Mouse (Mus musculus) embryonic facial prominence, embryonic 11.5 days (tissue): ENCODE results near the gene Nxph3. TPM values are rescaled to one million over a fixed set of nuclear protein-coding genes. Genes with fewer than 3 reads are reported as not detected.
A peak's percentile ranks its signal among the peaks of the same experiment; 100 is the strongest.

Source experiments
- ATAC-seq: fragments of 200-750 bp; cut with Nextera tagmentation; replicated peaks from 2 replicates; pipeline ENCODE4 v1.8.0; 2017; ENCODE audit warnings: low read depth; ENCODE audit not compliant: insufficient number of reproducible peaks, low FRiP score, low TSS enrichment
- DNase-seq: peaks from one replicate; pipeline ENCODE4 v3.0.0-alpha.2; 2015; ENCODE audit warnings: low spot score
- H3K27ac ChIP-seq: fragments of 300-500 bp; sonication (generic); replicated peaks from 2 replicates; pipeline ENCODE4 v1.5.1; 2014; ENCODE audit warnings: mild to moderate bottlenecking, low read depth, low read length, control low read depth
- H3K27me3 ChIP-seq: fragments of 300-500 bp; sonication (generic); 2 replicates; pipeline ENCODE4 v1.6.1; 2014; ENCODE audit warnings: mild to moderate bottlenecking, low read length, moderate library complexity, mixed read lengths; ENCODE audit not compliant: control insufficient read depth, insufficient read depth
- H3K36me3 ChIP-seq: fragments of 300-500 bp; sonication (generic); replicated peaks from 2 replicates; pipeline ENCODE4 v1.6.1; 2014; ENCODE audit warnings: low read depth, mild to moderate bottlenecking, low read length, moderate library complexity, mixed read lengths; ENCODE audit not compliant: control insufficient read depth, insufficient read depth
- H3K4me1 ChIP-seq: fragments of 300-500 bp; sonication (generic); 2 replicates; pipeline ENCODE4 v1.6.1; 2014; ENCODE audit warnings: low read length, mixed read lengths; ENCODE audit not compliant: control insufficient read depth, insufficient read depth
- H3K4me2 ChIP-seq: fragments of 300-500 bp; sonication (generic); 2 replicates; pipeline ENCODE4 v1.6.1; 2014; ENCODE audit warnings: low read depth, mild to moderate bottlenecking, control low read depth, low read length, moderate library complexity
- H3K4me3 ChIP-seq: fragments of 300-500 bp; sonication (generic); 2 replicates; pipeline ENCODE4 v1.5.1; 2014; ENCODE audit warnings: low read depth, low read length, control low read depth
- H3K9ac ChIP-seq: fragments of 300-500 bp; sonication (generic); replicated peaks from 2 replicates; pipeline ENCODE4 v1.6.1; 2014; ENCODE audit warnings: mild to moderate bottlenecking, control low read depth, low read length
- H3K9me3 ChIP-seq: fragments of 300-500 bp; sonication (generic); replicated peaks from 2 replicates; pipeline ENCODE4 v1.6.1; 2016; ENCODE audit warnings: mild to moderate bottlenecking, low read length, inconsistent platforms, mixed read lengths; ENCODE audit not compliant: control insufficient read depth
- WGBS: fragments of 180-500 bp; shearing (Covaris S2); extraction: QIAGEN DNeasy Blood & Tissue Kit; methylation state at CpG from one replicate; pipeline ENCODE4 v1.1.7; 2014; 5-methylcytosine and 5-hydroxymethylcytosine counted together
- polyA plus RNA-seq: library from polyadenylated mRNA; unstranded; fragments of >200 nt; fragmentation: Nextera tagmentation; extraction: Ambion mirVana; gene quantifications from 2 replicates; pipeline ENCODE4 v1.2.1, GENCODE M21; 2014

The Nxph3 gene
- 0.61 and 0.98 TPM in 2 replicates for polyA plus RNA-seq

DNA sequence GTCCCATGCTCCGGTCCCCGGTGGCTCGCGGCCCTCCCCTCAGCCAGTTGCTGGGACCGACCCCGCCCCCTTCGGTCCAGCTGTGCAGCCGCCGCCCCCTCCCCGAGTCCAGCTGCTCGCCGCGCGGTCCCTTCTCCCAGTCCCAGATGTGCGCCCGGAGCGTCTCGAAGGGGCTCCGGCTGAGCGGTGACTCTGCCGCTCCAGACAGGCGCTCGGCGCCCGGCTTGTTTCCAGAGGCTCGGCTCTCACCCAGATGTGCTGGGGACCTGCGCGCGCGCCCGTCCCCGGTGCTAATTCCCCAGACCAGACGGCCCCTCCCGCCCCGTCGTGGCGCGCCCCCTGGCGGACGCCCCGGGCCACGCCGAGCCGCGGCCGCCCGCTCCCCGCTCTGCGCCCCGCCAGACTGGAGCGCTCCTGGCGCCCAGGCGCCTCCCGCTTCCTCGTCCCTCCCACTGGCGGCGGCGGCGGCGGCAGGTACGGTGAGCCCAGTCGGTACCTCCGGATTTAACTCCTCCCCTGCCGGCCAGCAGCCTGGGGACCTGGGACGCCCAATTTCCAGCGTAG is at the start of gene Nxph3:
Nxph3 (minus strand) TSS at position 273 of the 564 bp plus-strand sequence.
- H3K27me3 ChIP-seq: peaks cover 13% of the 10 kb centered on the region
- ATAC-seq: peak; percentile 60
- H3K27ac ChIP-seq: no peak within 1 kb of the TSS

GRCm38 (mm10) chr11:95563849-95564248 is 49.5 kb upstream of the Nxph3 start:
- ATAC-seq: no peak
- Histone ChIP-seq H3K9ac (no peak overlapping the region), H3K36me3 (no peaks in the 10 kb centered on the region), H3K4me2 (no peak overlapping the region), H3K9me3 (no peaks in the 10 kb centered on the region), H3K4me3 (no peak overlapping the region), H3K4me1 (peaks cover 8% of the 10 kb centered on the region; the same call in 1 of the 2 replicates), H3K27ac (no peak overlapping the region), H3K27me3 (no peaks in the 10 kb centered on the region)
- over 99% methylated on average over 5 of the region's 5 CpGs for WGBS
- no peak for DNase-seq

More for the DNA sequence above, at the start of gene Nxph3:
- Histone ChIP-seq H3K4me1 (peaks cover 13% of the 10 kb centered on the region), H3K9me3 (no peaks in the 10 kb centered on the region), H3K4me2 (peak within 1 kb of the TSS; percentile 97), H3K36me3 (no peaks in the 10 kb centered on the region), H3K4me3 (peak within 1 kb of the TSS; percentile 45), H3K9ac (peak within 1 kb of the TSS; percentile 62)
- 2% methylated on average over 52 of the region's 66 CpGs for WGBS
- DNase-seq: peak; percentile 77

DNA sequence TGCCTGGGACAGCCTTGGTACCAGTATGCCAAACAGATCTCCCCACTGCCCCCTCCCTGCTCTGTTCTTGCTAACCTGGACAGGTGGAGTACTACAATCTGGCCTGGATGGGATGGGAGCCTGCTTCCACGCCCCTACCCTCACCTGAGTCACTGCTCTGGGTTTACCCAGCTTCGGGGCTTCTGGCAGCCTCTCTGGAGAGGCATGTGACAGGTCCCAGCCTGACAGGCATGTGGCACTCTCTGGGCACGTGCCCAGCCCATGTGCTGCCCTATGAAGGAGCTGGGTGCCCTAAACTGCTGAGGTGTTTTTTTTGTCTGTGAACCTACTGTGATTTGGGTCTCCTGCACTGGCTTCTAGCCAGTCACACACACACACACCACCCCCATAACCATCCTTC is 46.4 kb upstream of the Nxph3 start:
- H3K9ac ChIP-seq: no peak overlapping the region
- H3K4me1 ChIP-seq: no peaks in the 10 kb centered on the region
- no peak for DNase-seq
- H3K27me3 ChIP-seq: no peaks in the 10 kb centered on the region
- ATAC-seq: no peak
- H3K36me3 ChIP-seq: no peaks in the 10 kb centered on the region
- no peak overlapping the region for H3K4me3 ChIP-seq
- WGBS: 67% methylated on average over 3 of the region's 3 CpGs
- H3K9me3 ChIP-seq: no peaks in the 10 kb centered on the region
- H3K4me2 ChIP-seq: no peak overlapping the region
- H3K27ac ChIP-seq: no peak overlapping the region

- Histone ChIP-seq H3K4me1 (peaks cover 4% of the 10 kb centered on the region; the same call in 1 of the 2 replicates), H3K36me3 (no peaks in the 10 kb centered on the region), H3K27ac (no peak overlapping the region), H3K4me3 (no peak overlapping the region), H3K9me3 (no peaks in the 10 kb centered on the region), H3K4me2 (no peak overlapping the region), H3K9ac (no peak overlapping the region), H3K27me3 (no peaks in the 10 kb centered on the region)
- ATAC-seq (no peak), DNase-seq (no peak)
- WGBS: 89% methylated on average over 2 of the region's 2 CpGs
Observed at GRCm38 (mm10) chr11:95559761-95560160, 45.4 kb upstream of the Nxph3 start.

DNA sequence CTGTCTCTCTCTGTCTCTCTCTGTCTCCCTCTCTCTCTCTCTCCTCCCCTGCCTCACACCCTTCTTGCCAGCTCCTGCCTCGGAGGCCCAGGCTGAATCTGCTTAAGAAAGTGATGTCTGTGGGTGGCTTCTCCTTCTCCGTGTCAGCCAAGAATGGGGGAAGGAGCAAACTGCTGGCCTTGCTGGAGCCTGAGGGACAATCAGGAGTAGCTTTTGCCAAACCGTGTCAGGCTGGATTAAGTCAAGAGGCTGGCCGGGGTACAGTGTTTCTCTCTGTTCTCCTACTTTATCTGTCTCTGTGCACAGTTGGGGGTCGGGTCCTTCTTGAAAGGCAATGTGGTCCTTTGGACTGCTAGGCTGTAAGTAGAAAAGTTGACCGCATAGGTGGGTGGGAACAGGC is 43.3 kb upstream of the Nxph3 start:
- Histone ChIP-seq H3K9me3 (no peaks in the 10 kb centered on the region), H3K4me3 (no peak overlapping the region), H3K9ac (no peak overlapping the region), H3K4me1 (peaks cover 4% of the 10 kb centered on the region; the same call in 1 of the 2 replicates), H3K27ac (no peak overlapping the region), H3K4me2 (no peak overlapping the region), H3K27me3 (no peaks in the 10 kb centered on the region), H3K36me3 (no peaks in the 10 kb centered on the region)
- ATAC-seq (no peak), DNase-seq (no peak)
- WGBS: 23% methylated on average over 6 of the region's 6 CpGs

GRCm38 (mm10) chr11:95557032-95557431 is 42.7 kb upstream of the Nxph3 start:
- 79% methylated on average over 6 of the region's 6 CpGs for WGBS
- ATAC-seq (no peak), DNase-seq (no peak)
- Histone ChIP-seq H3K9ac (no peak overlapping the region), H3K27ac (no peak overlapping the region), H3K4me2 (no peak overlapping the region), H3K4me1 (peaks cover 4% of the 10 kb centered on the region; the same call in 1 of the 2 replicates), H3K36me3 (no peaks in the 10 kb centered on the region), H3K9me3 (no peaks in the 10 kb centered on the region), H3K27me3 (no peaks in the 10 kb centered on the region), H3K4me3 (no peak overlapping the region)

DNA sequence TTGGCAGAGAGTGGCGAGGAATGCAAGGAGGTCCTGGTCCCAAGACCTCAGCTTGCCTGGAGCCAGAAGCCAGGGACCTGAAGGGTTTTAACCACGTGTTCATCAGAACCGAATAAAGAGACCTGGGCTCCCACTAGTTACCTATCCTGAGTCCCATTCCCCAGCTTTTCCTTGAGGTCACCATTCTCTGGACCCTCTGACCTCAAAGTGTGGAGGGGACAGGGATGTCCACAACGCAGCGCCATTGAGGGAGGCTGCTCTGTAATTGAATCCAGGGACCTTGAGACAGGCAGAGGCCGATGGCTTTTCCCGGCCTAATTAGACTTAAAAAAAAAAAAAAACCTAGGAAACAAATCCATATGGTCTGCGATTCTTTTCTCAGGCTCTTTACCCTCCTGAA is 40.9 kb upstream of the Nxph3 start:
- Histone ChIP-seq H3K4me2 (no peak overlapping the region), H3K36me3 (no peaks in the 10 kb centered on the region), H3K4me1 (peaks cover 4% of the 10 kb centered on the region; the same call in 1 of the 2 replicates), H3K27me3 (no peaks in the 10 kb centered on the region), H3K27ac (no peak overlapping the region), H3K9me3 (no peaks in the 10 kb centered on the region), H3K4me3 (no peak overlapping the region), H3K9ac (no peak overlapping the region)
- DNase-seq (no peak), ATAC-seq (no peak)
- 25% methylated on average over 8 of the region's 8 CpGs for WGBS

DNA sequence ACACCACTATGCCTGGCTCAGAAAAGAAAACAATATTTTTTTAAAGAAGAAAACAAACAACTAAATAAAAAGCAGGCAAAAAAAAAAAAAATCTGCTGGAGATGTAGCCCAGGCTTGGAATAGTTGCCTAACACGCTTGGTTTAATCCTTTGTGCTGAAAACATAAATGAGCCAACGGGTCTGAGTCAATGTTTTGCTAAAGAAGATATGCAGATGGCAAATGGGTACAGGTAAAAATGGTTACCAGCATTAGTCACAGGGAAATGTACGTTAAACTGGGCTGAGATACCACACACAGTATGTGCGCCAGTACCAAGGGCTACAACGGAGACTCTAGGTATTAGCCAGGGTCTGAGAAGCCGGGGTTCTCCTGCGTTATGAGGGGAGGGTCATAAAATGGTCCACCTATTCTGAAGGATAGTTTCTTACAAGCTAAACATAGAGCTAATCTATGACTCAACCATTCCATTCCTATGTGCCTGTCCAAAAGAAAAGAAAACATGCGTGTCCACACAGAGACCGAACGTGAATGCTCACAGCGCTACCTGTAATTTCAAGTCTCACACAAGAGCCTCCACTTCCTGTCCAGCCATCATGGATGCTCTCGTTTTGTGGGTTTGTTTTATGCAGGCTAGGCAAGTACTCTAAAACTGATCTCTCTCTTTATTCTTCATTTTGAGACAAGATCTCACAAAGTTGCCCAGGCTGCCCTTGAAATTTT is 36.1 kb upstream of the Nxph3 start:
- 85% methylated on average over 12 of the region's 12 CpGs for WGBS
- Histone ChIP-seq H3K4me1 (peaks cover 2% of the 10 kb centered on the region; the same call in 1 of the 2 replicates), H3K4me2 (no peak overlapping the region), H3K36me3 (no peaks in the 10 kb centered on the region), H3K9me3 (no peaks in the 10 kb centered on the region), H3K9ac (no peak overlapping the region), H3K4me3 (no peak overlapping the region), H3K27me3 (no peaks in the 10 kb centered on the region), H3K27ac (no peak overlapping the region)
- no peak for ATAC-seq
- DNase-seq: no peak
